8 mouse cellular contexts compared by ENCODE assay signal in genomic region chr9:106371776-106372175, GRCm38 (mm10). TPM values are rescaled to one million over a fixed set of nuclear protein-coding genes. Genes with fewer than 3 reads are reported as not detected.
A peak's percentile ranks its signal among the peaks of the same experiment; 100 is the strongest.
DNase-seq lines count a peak whose midpoint lies in the region; ATAC-seq and TF ChIP-seq lines count a peak whose summit lies in the region.

No protein-coding gene starts in this region.

- peaks cover 27% of the 10 kb centered on the region for H3K4me1 ChIP-seq in cerebellum, adult 2 months (ENCODE audit: control insufficient read depth, insufficient read depth, low read length)
- peaks cover 13% of the 10 kb centered on the region for H3K4me1 ChIP-seq in heart, adult 2 months (ENCODE audit: control insufficient read depth, insufficient read depth, low read length)
- 0 out of 2 replicates have a peak, but pooled peaks cover 6% of the 10 kb centered on the region for H3K4me1 ChIP-seq in intestine, postnatal 0 days (replicated peaks; ENCODE audit: control insufficient read depth, insufficient read depth, low read length)
- H3K4me1 ChIP-seq in limb, embryonic 14.5 days (ENCODE audit: control insufficient read depth, insufficient read depth, low read length), result peaks cover 33% of the 10 kb centered on the region
- peaks cover 23% of the 10 kb centered on the region for H3K4me1 ChIP-seq in midbrain, embryonic 14.5 days (ENCODE audit: control insufficient read depth, insufficient read depth, low read length)

- H3K9me3 ChIP-seq in intestine, postnatal 0 days (ENCODE audit: control insufficient read depth), result no peaks in the 10 kb centered on the region
- H3K9me3 ChIP-seq in limb, embryonic 14.5 days (ENCODE audit: control insufficient read depth, low read length), result no peaks in the 10 kb centered on the region
- H3K9me3 ChIP-seq in midbrain, embryonic 14.5 days (ENCODE audit: control insufficient read depth, low read length), result no peaks in the 10 kb centered on the region

- peak overlapping the region; percentile 9 for H3K4me3 ChIP-seq in cerebellum, adult 2 months (replicated peaks; ENCODE audit: insufficient read depth, low read depth, low read length)
- peak overlapping the region; percentile 97 for H3K4me3 ChIP-seq in heart, adult 2 months
- H3K4me3 ChIP-seq in intestine, postnatal 0 days (ENCODE audit: low read depth, low read length), result no peak overlapping the region
- peak overlapping the region; percentile 88 for H3K4me3 ChIP-seq in limb, embryonic 14.5 days (replicated peaks; ENCODE audit: low read length)
- H3K4me3 ChIP-seq in midbrain, embryonic 14.5 days (replicated peaks; ENCODE audit: low read depth, low read length), result no peak overlapping the region

- TF ChIP-seq EP300 in heart, adult 2 months (IDR thresholded peaks at IDR 0.05; ENCODE audit: insufficient read depth, low read depth, low read length), result peak; percentile 99; the same call in 1 of the 2 replicates

- no peak for ATAC-seq in intestine, postnatal 0 days
- ATAC-seq in limb, embryonic 14.5 days (ENCODE audit: low FRiP score, low read depth), result no peak
- no peak for ATAC-seq in midbrain, embryonic 14.5 days (ENCODE audit: low FRiP score, low TSS enrichment)

- intact Hi-C loops in heart, adult 2 months (cut with DNase I), result loop anchor here (1.0 kb wide), 1 partner anchor 13 kb away; no protein-coding TSS in a partner anchor

- peak overlapping the region; percentile 61 for H3K9ac ChIP-seq in heart, adult 2 months (ENCODE audit: low read depth, low read length)
- H3K9ac ChIP-seq in intestine, postnatal 0 days (ENCODE audit: low read depth, low read length), result no peak overlapping the region
- peak overlapping the region; percentile 46 for H3K9ac ChIP-seq in limb, embryonic 14.5 days (ENCODE audit: low read depth, low read length, severe bottlenecking)
- H3K9ac ChIP-seq in midbrain, embryonic 14.5 days (replicated peaks; ENCODE audit: low read length), result no peak overlapping the region

- peaks cover 15% of the 10 kb centered on the region for H3K79me2 ChIP-seq in heart, adult 2 months (replicated peaks; ENCODE audit: control insufficient read depth, insufficient read depth, low read length)

- H3K4me2 ChIP-seq in intestine, postnatal 0 days (replicated peaks; ENCODE audit: low read depth), result peak overlapping the region; percentile 28
- H3K4me2 ChIP-seq in limb, embryonic 14.5 days (replicated peaks; ENCODE audit: low read depth, low read length, severe bottlenecking), result peak overlapping the region; percentile 95
- peak overlapping the region; percentile 15 for H3K4me2 ChIP-seq in midbrain, embryonic 14.5 days (ENCODE audit: low read length)

- DNase-seq in cerebellum, adult 2 months, result peak; percentile 37 to 47
- no peak for DNase-seq in cerebellum, postnatal 4 days (ENCODE audit: low spot score in 2 of 2)
- peak; percentile 83 for DNase-seq in embryo, embryonic 10 days (ENCODE audit: low spot score)
- DNase-seq in heart, adult 2 months, result peak; percentile 89 to 95
- DNase-seq in limb, embryonic 14.5 days (ENCODE audit: low spot score), result peak; percentile 51
- DNase-seq in midbrain, embryonic 14.5 days, result no peak
- peak; percentile 89 to 90 for DNase-seq in spleen, postnatal 36 days (ENCODE audit: low spot score in 2 of 2)

- H3K36me3 ChIP-seq in heart, adult 2 months (ENCODE audit: control insufficient read depth, insufficient read depth, low read length), result peaks cover 8% of the 10 kb centered on the region
- peaks cover 23% of the 10 kb centered on the region; the same call in 1 of the 2 replicates for H3K36me3 ChIP-seq in intestine, postnatal 0 days (ENCODE audit: control insufficient read depth, insufficient read depth)
- H3K36me3 ChIP-seq in limb, embryonic 14.5 days (ENCODE audit: control insufficient read depth, insufficient read depth, low read length), result peaks cover 59% of the 10 kb centered on the region
- peaks cover 37% of the 10 kb centered on the region for H3K36me3 ChIP-seq in midbrain, embryonic 14.5 days (ENCODE audit: control insufficient read depth, insufficient read depth, low read length)

- H3K27ac ChIP-seq in cerebellum, adult 2 months (ENCODE audit: insufficient read depth, low read length), result peak overlapping the region; percentile 35; the same call in 1 of the 2 replicates
- H3K27ac ChIP-seq in heart, adult 2 months, result peak overlapping the region; percentile 93
- H3K27ac ChIP-seq in intestine, postnatal 0 days (ENCODE audit: low read depth, low read length), result no peak overlapping the region; the same call in 1 of the 2 replicates
- H3K27ac ChIP-seq in limb, embryonic 14.5 days (replicated peaks; ENCODE audit: low read depth, low read length), result no peak overlapping the region
- no peak overlapping the region for H3K27ac ChIP-seq in midbrain, embryonic 14.5 days (replicated peaks; ENCODE audit: low read depth, low read length)

- TF ChIP-seq POLR2A in cerebellum, adult 2 months (IDR thresholded peaks at IDR 0.05; ENCODE audit: borderline replicate concordance, insufficient read depth, low read length), result no peak
- TF ChIP-seq POLR2A in heart, adult 2 months (IDR thresholded peaks at IDR 0.05; ENCODE audit: insufficient read depth, low read depth, low read length), result peak; percentile 89; the same call in 1 of the 2 replicates
- no peak for TF ChIP-seq POLR2A in limb, embryonic 14.5 days (IDR thresholded peaks at IDR 0.05; ENCODE audit: borderline replicate concordance, extremely low read depth, insufficient read depth, insufficient read length)

- H3K27me3 ChIP-seq in cerebellum, adult 2 months (ENCODE audit: control insufficient read depth, insufficient read depth, low read length), result no peaks in the 10 kb centered on the region
- no peaks in the 10 kb centered on the region for H3K27me3 ChIP-seq in heart, adult 2 months (ENCODE audit: control insufficient read depth, insufficient read depth, low read length)
- no peaks in the 10 kb centered on the region for H3K27me3 ChIP-seq in intestine, postnatal 0 days (replicated peaks; ENCODE audit: control insufficient read depth, insufficient read depth, low read length)
- H3K27me3 ChIP-seq in limb, embryonic 14.5 days (ENCODE audit: control insufficient read depth, insufficient read depth, low read length), result no peaks in the 10 kb centered on the region
- H3K27me3 ChIP-seq in midbrain, embryonic 14.5 days (ENCODE audit: control insufficient read depth, insufficient read depth, low read length), result no peaks in the 10 kb centered on the region

- 31% methylated on average over 6 of the region's 6 CpGs for WGBS in cerebellum, adult 2 months
- 0% methylated on average over 6 of the region's 6 CpGs for WGBS in heart, adult 2 months
- WGBS in intestine, postnatal 0 days, result 32% methylated on average over 6 of the region's 6 CpGs
- WGBS in limb, embryonic 14.5 days, result 11% methylated on average over 6 of the region's 6 CpGs
- WGBS in midbrain, embryonic 14.5 days, result 49% methylated on average over 6 of the region's 6 CpGs

- no peak for TF ChIP-seq CTCF in cerebellum, adult 2 months (IDR thresholded peaks at IDR 0.05; ENCODE audit: borderline replicate concordance, insufficient read depth, low read depth, low read length)
- peak; percentile 63 for TF ChIP-seq CTCF in heart, adult 2 months (IDR thresholded peaks at IDR 0.05)
- peak; percentile 38 for TF ChIP-seq CTCF in intestine, postnatal 0 days (IDR thresholded peaks at IDR 0.05; ENCODE audit: low read depth)

RNA-seq across cellular contexts. Expression of gene Dusp7, which starts 3.3 kb away (rescaled TPM):
- polyA plus RNA-seq in cerebellum, adult 2 months (2012; rRNA removed), result 46.4 and 49.6 TPM in 2 replicates
- 10 to 100 TPM; 47.6 to 64.9 TPM for total RNA-seq in heart, adult 2 months (2021)
- polyA plus RNA-seq in heart, adult 2 months (2012; rRNA removed), result 102 and 118 TPM in 2 replicates
- polyA plus RNA-seq in intestine, postnatal 0 days (2015; fragmentation: Nextera tagmentation; extraction: Ambion mirVana), result 4.6 TPM in 2 replicates
- 130 and 180 TPM in 2 replicates for polyA plus RNA-seq in limb, embryonic 14.5 days (2012; rRNA removed)
- polyA plus RNA-seq in limb, embryonic 14.5 days (2014; fragmentation: Nextera tagmentation; extraction: Ambion mirVana), result 73.0 and 84.1 TPM in 2 replicates
- polyA plus RNA-seq in midbrain, embryonic 14.5 days (2014; fragmentation: Nextera tagmentation; extraction: Ambion mirVana), result 16.2 and 19.9 TPM in 2 replicates

RNA-seq across cellular contexts. Expression of gene Rpl29, which starts 57.5 kb away (rescaled TPM):
- 435 and 475 TPM in 2 replicates for polyA plus RNA-seq in cerebellum, adult 2 months (2012; rRNA removed)
- 100 to 1,000 TPM; 251 to 296 TPM for total RNA-seq in heart, adult 2 months (2021)
- 247 and 287 TPM in 2 replicates for polyA plus RNA-seq in heart, adult 2 months (2012; rRNA removed)
- 539 and 575 TPM in 2 replicates for polyA plus RNA-seq in intestine, postnatal 0 days (2015; fragmentation: Nextera tagmentation; extraction: Ambion mirVana)
- polyA plus RNA-seq in limb, embryonic 14.5 days (2012; rRNA removed), result 946 and 1,047 TPM in 2 replicates
- polyA plus RNA-seq in limb, embryonic 14.5 days (2014; fragmentation: Nextera tagmentation; extraction: Ambion mirVana), result 1,133 and 1,180 TPM in 2 replicates
- polyA plus RNA-seq in midbrain, embryonic 14.5 days (2014; fragmentation: Nextera tagmentation; extraction: Ambion mirVana), result 708 and 777 TPM in 2 replicates

Comparison
In these comparisons a context has a peak if more than half of its experiments do, and no peak if none do; other contexts are left out.
1. DNase-seq: peak in cerebellum, adult 2 months (2 of 2), embryo, embryonic 10 days (single experiment), heart, adult 2 months (2 of 2), limb, embryonic 14.5 days (single experiment) and spleen, postnatal 36 days (2 of 2); none in cerebellum, postnatal 4 days (0 of 2) and midbrain, embryonic 14.5 days (single experiment).
2. H3K27ac ChIP-seq: peak in cerebellum, adult 2 months (single experiment) and heart, adult 2 months (single experiment); none in intestine, postnatal 0 days (single experiment), limb, embryonic 14.5 days (single experiment) and midbrain, embryonic 14.5 days (single experiment).
3. H3K4me3 ChIP-seq: peak in cerebellum, adult 2 months (single experiment), heart, adult 2 months (single experiment) and limb, embryonic 14.5 days (single experiment); none in intestine, postnatal 0 days (single experiment) and midbrain, embryonic 14.5 days (single experiment).
4. H3K9ac ChIP-seq: peak in heart, adult 2 months (single experiment) and limb, embryonic 14.5 days (single experiment); none in intestine, postnatal 0 days (single experiment) and midbrain, embryonic 14.5 days (single experiment).
5. H3K4me2 ChIP-seq: peak in every context shown above with its lines; median percentile 95 in limb, embryonic 14.5 days; 28 in intestine, postnatal 0 days; 15 in midbrain, embryonic 14.5 days.